Mouse (Mus musculus): ENCODE measurements at regions not wholly inside any gene's neighbourhood (a gene's known extent, or its start where the extent isn't known, plus 50 kb on each side); places are given as distances from the start of the nearest gene placed in this dataset.
A peak's percentile ranks its signal among the peaks of the same experiment; 100 is the strongest.

- 61% methylated on average over 5 of the region's 5 CpGs for WGBS
- DNase-seq: no peak
Measured at GRCm38 (mm10) chr17:52448701-52449100, 153.8 kb upstream of the Kcnh8 start.

GRCm38 (mm10) chr17:52459303-52459996 is 143.1 kb upstream of the Kcnh8 start:
- H3K4me3 ChIP-seq (ENCODE audit: low read depth, low read length): no peak overlapping the region
- 59% methylated on average over 10 of the region's 10 CpGs for WGBS
- DNase-seq (no peak), ATAC-seq (ENCODE audit: insufficient read depth) (no peak)
- no peaks in the 10 kb centered on the region for H3K27me3 ChIP-seq (ENCODE audit: insufficient read depth, low read length)
- no peak overlapping the region for H3K9ac ChIP-seq
- no peaks in the 10 kb centered on the region for H3K4me1 ChIP-seq (ENCODE audit: insufficient read depth)
- no peaks in the 10 kb centered on the region for H3K36me3 ChIP-seq (ENCODE audit: insufficient read depth)
- no peak overlapping the region for H3K27ac ChIP-seq (ENCODE audit: low read depth)
- no peak for TF ChIP-seq CTCF (IDR thresholded peaks at IDR 0.05; ENCODE audit: low read depth)
- H3K9me3 ChIP-seq (ENCODE audit: low read depth, low read length): no peaks in the 10 kb centered on the region
- no peak overlapping the region for H3K4me2 ChIP-seq

More at GRCm38 (mm10) chr17:52448701-52449100, 153.8 kb upstream of the Kcnh8 start:
- Histone ChIP-seq H3K4me2 (no peak overlapping the region), H3K36me3 (ENCODE audit: insufficient read depth) (no peaks in the 10 kb centered on the region), H3K9me3 (ENCODE audit: low read depth, low read length) (no peaks in the 10 kb centered on the region), H3K27ac (ENCODE audit: low read depth) (no peak overlapping the region), H3K4me3 (ENCODE audit: low read depth, low read length) (no peak overlapping the region), H3K9ac (no peak overlapping the region), H3K4me1 (ENCODE audit: insufficient read depth) (no peaks in the 10 kb centered on the region), H3K27me3 (ENCODE audit: insufficient read depth, low read length) (no peaks in the 10 kb centered on the region)
- no peak for TF ChIP-seq CTCF (IDR thresholded peaks at IDR 0.05; ENCODE audit: low read depth)
- no peak for ATAC-seq (ENCODE audit: insufficient read depth)

- WGBS: 87% methylated on average over 5 of the region's 5 CpGs
- no peak overlapping the region for H3K4me2 ChIP-seq
- ATAC-seq (ENCODE audit: insufficient read depth): no peak
Measured at GRCm38 (mm10) chr17:52459997-52460387, 142.5 kb upstream of the Kcnh8 start.

GRCm38 (mm10) chr17:52461264-52461663 is 141.2 kb upstream of the Kcnh8 start:
- no peak overlapping the region for H3K4me3 ChIP-seq (ENCODE audit: low read depth, low read length)
- no peaks in the 10 kb centered on the region for H3K36me3 ChIP-seq (ENCODE audit: insufficient read depth)
- no peak for DNase-seq
- no peak overlapping the region for H3K4me2 ChIP-seq
- ATAC-seq (ENCODE audit: insufficient read depth): no peak
- H3K9ac ChIP-seq: no peak overlapping the region
- no peaks in the 10 kb centered on the region for H3K27me3 ChIP-seq (ENCODE audit: insufficient read depth, low read length)
- no peaks in the 10 kb centered on the region for H3K9me3 ChIP-seq (ENCODE audit: low read depth, low read length)
- TF ChIP-seq CTCF (IDR thresholded peaks at IDR 0.05; ENCODE audit: low read depth): no peak
- H3K27ac ChIP-seq (ENCODE audit: low read depth): no peak overlapping the region
- 64% methylated on average over 11 of the region's 11 CpGs for WGBS
- no peaks in the 10 kb centered on the region for H3K4me1 ChIP-seq (ENCODE audit: insufficient read depth)

More at GRCm38 (mm10) chr17:52459997-52460387, 142.5 kb upstream of the Kcnh8 start:
- Histone ChIP-seq H3K4me3 (ENCODE audit: low read depth, low read length) (no peak overlapping the region), H3K4me1 (ENCODE audit: insufficient read depth) (no peaks in the 10 kb centered on the region), H3K9ac (no peak overlapping the region), H3K36me3 (ENCODE audit: insufficient read depth) (no peaks in the 10 kb centered on the region), H3K27me3 (ENCODE audit: insufficient read depth, low read length) (no peaks in the 10 kb centered on the region), H3K27ac (ENCODE audit: low read depth) (no peak overlapping the region), H3K9me3 (ENCODE audit: low read depth, low read length) (no peaks in the 10 kb centered on the region)
- DNase-seq: no peak
- TF ChIP-seq CTCF (IDR thresholded peaks at IDR 0.05; ENCODE audit: low read depth): no peak

- Histone ChIP-seq H3K4me1 (ENCODE audit: insufficient read depth) (no peaks in the 10 kb centered on the region), H3K27me3 (ENCODE audit: insufficient read depth, low read length) (no peaks in the 10 kb centered on the region), H3K4me3 (ENCODE audit: low read depth, low read length) (no peak overlapping the region), H3K9ac (no peak overlapping the region), H3K27ac (ENCODE audit: low read depth) (no peak overlapping the region), H3K36me3 (ENCODE audit: insufficient read depth) (no peaks in the 10 kb centered on the region), H3K4me2 (no peak overlapping the region), H3K9me3 (ENCODE audit: low read depth, low read length) (no peaks in the 10 kb centered on the region)
- 33% methylated on average over 6 of the region's 6 CpGs for WGBS
- peak; percentile 72 for TF ChIP-seq CTCF (IDR thresholded peaks at IDR 0.05; ENCODE audit: low read depth)
- DNase-seq (peak; percentile 65), ATAC-seq (ENCODE audit: insufficient read depth) (no peak)
Measured at GRCm38 (mm10) chr17:52461709-52462141, 140.8 kb upstream of the Kcnh8 start.

- Histone ChIP-seq H3K36me3 (ENCODE audit: insufficient read depth) (no peaks in the 10 kb centered on the region), H3K27ac (ENCODE audit: low read depth) (no peak overlapping the region), H3K9ac (no peak overlapping the region), H3K4me3 (ENCODE audit: low read depth, low read length) (no peak overlapping the region), H3K27me3 (ENCODE audit: insufficient read depth, low read length) (no peaks in the 10 kb centered on the region), H3K4me2 (no peak overlapping the region), H3K9me3 (ENCODE audit: low read depth, low read length) (no peaks in the 10 kb centered on the region), H3K4me1 (ENCODE audit: insufficient read depth) (no peaks in the 10 kb centered on the region)
- no peak for TF ChIP-seq CTCF (IDR thresholded peaks at IDR 0.05; ENCODE audit: low read depth)
- DNase-seq (no peak), ATAC-seq (ENCODE audit: insufficient read depth) (no peak)
- 74% methylated on average over 9 of the region's 9 CpGs for WGBS
Measured at GRCm38 (mm10) chr17:52462361-52462760, 140.1 kb upstream of the Kcnh8 start.

GRCm38 (mm10) chr17:52468464-52468863 is 134.0 kb upstream of the Kcnh8 start:
- ATAC-seq (ENCODE audit: insufficient read depth): no peak

More at GRCm38 (mm10) chr17:52468464-52468863, 134.0 kb upstream of the Kcnh8 start:
- Histone ChIP-seq H3K4me1 (ENCODE audit: insufficient read depth) (no peaks in the 10 kb centered on the region), H3K36me3 (ENCODE audit: insufficient read depth) (no peaks in the 10 kb centered on the region), H3K27me3 (ENCODE audit: insufficient read depth, low read length) (no peaks in the 10 kb centered on the region), H3K4me3 (ENCODE audit: low read depth, low read length) (no peak overlapping the region), H3K9me3 (ENCODE audit: low read depth, low read length) (no peaks in the 10 kb centered on the region), H3K9ac (no peak overlapping the region), H3K4me2 (no peak overlapping the region), H3K27ac (ENCODE audit: low read depth) (no peak overlapping the region)
- DNase-seq: no peak
- WGBS: 77% methylated on average over 5 of the region's 5 CpGs
- no peak for TF ChIP-seq CTCF (IDR thresholded peaks at IDR 0.05; ENCODE audit: low read depth)
